Mouse (Mus musculus): ENCODE results near the gene Krtap28-13. TPM values are rescaled to one million over a fixed set of nuclear protein-coding genes. Genes with fewer than 3 reads are reported as not detected.

Gene Krtap28-13
- not detected for total RNA-seq (2021)
- long read RNA-seq, experiment 1: 0 reads
- long read RNA-seq, experiment 2: 0 reads

- no peak for TF ChIP-seq CTCF (IDR thresholded peaks at IDR 0.05)
- intact Hi-C loops (cut with DNase I): loop anchor here (5.0 to 10.0 kb wide), 2 partner anchors 344 to 657 kb away; partner anchors contain the start of gene Sphkap
- no peak within 1 kb of the TSS for H3K4me3 ChIP-seq
- DNase-seq (ENCODE audit: extremely low spot score in 1 of 2, low spot score in 2 of 2): no peak
- H3K27ac ChIP-seq: no peak within 1 kb of the TSS
Measured at GRCm38 (mm10) chr1:83060643-83061042, at the start of gene Krtap28-13. Gene Krtap28-13, plus strand, starts transcription at chr1:83060930.

- no peak overlapping the region for H3K27ac ChIP-seq
- H3K4me3 ChIP-seq: no peak overlapping the region
- intact Hi-C loops (cut with DNase I): no loop called here
- TF ChIP-seq CTCF (IDR thresholded peaks at IDR 0.05): no peak
- no peak for DNase-seq (ENCODE audit: extremely low spot score in 1 of 2, low spot score in 2 of 2)
Measured at GRCm38 (mm10) chr1:83014477-83014876, 46.3 kb upstream of the Krtap28-13 start.

DNA sequence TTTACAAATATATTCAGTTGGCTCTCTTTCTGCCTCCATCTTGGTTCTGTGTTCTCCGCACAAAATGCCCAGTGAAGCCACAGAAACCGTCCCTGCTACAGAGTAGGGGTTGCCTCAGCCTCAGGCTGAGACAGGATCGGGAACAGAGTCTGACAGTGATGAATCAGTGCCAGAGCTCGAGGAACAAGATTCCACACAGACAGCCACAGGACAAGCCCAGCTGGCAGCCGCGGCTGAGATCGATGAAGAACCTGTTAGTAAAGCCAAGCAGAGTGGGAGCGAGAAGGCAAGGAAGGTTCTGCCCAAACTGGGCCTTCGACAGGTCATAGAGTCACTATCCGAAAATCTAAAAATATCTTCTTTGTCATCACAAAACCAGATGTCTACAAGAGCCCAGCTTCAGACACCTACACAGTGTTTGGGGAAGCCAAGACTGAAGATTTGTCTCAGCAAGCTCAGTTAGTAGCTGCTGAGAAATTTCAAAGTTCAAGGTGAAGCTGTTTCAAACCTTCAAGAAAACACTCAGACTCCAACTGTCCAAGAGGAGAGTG, 45.3 kb upstream of the Krtap28-13 start:
- no peak for DNase-seq (ENCODE audit: extremely low spot score in 1 of 2, low spot score in 2 of 2)
- intact Hi-C loops (cut with DNase I): no loop called here
- TF ChIP-seq CTCF (IDR thresholded peaks at IDR 0.05): no peak
- Histone ChIP-seq H3K27ac (no peak overlapping the region), H3K4me3 (no peak overlapping the region)

- no peak for TF ChIP-seq CTCF (IDR thresholded peaks at IDR 0.05)
- intact Hi-C loops (cut with DNase I): no loop called here
- Histone ChIP-seq H3K4me3 (no peak overlapping the region), H3K27ac (no peak overlapping the region)
- no peak for DNase-seq (ENCODE audit: extremely low spot score in 1 of 2, low spot score in 2 of 2)
Measured at GRCm38 (mm10) chr1:83016556-83016955, 44.2 kb upstream of the Krtap28-13 start.

- no peak for TF ChIP-seq CTCF (IDR thresholded peaks at IDR 0.05)
- intact Hi-C loops (cut with DNase I): no loop called here
- DNase-seq (ENCODE audit: extremely low spot score in 1 of 2, low spot score in 2 of 2): no peak
- no peak overlapping the region for H3K27ac ChIP-seq
- H3K4me3 ChIP-seq: no peak overlapping the region
Measured at GRCm38 (mm10) chr1:83031950-83032349, 28.8 kb upstream of the Krtap28-13 start.

- intact Hi-C loops (cut with DNase I): no loop called here
- DNase-seq (ENCODE audit: extremely low spot score in 1 of 2, low spot score in 2 of 2): no peak
- H3K27ac ChIP-seq: no peak overlapping the region
- TF ChIP-seq CTCF (IDR thresholded peaks at IDR 0.05): no peak
- H3K4me3 ChIP-seq: no peak overlapping the region
Measured at GRCm38 (mm10) chr1:83032508-83032907, 28.2 kb upstream of the Krtap28-13 start.

DNA sequence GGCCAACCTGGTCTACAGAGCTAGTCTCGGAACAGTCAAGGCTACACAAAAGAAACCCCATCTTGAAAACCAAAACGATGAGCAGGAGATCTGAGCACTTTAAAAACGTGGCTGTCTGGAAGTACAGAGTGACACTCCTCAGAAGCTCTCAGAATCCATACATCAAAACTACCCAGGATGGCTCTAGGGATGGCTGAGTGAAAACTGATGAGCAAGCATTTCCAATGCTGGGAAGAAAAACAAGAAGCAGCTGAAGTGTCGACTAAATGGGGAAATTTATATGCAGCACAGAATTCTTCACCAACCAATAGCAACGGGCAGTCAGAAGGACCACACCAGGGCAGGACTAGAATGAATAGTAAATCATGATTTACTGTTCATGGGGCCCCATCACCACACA, 26.2 kb upstream of the Krtap28-13 start:
- no peak for TF ChIP-seq CTCF (IDR thresholded peaks at IDR 0.05)
- DNase-seq (ENCODE audit: extremely low spot score in 1 of 2, low spot score in 2 of 2): no peak
- Histone ChIP-seq H3K27ac (no peak overlapping the region), H3K4me3 (no peak overlapping the region)
- intact Hi-C loops (cut with DNase I): no loop called here

DNA sequence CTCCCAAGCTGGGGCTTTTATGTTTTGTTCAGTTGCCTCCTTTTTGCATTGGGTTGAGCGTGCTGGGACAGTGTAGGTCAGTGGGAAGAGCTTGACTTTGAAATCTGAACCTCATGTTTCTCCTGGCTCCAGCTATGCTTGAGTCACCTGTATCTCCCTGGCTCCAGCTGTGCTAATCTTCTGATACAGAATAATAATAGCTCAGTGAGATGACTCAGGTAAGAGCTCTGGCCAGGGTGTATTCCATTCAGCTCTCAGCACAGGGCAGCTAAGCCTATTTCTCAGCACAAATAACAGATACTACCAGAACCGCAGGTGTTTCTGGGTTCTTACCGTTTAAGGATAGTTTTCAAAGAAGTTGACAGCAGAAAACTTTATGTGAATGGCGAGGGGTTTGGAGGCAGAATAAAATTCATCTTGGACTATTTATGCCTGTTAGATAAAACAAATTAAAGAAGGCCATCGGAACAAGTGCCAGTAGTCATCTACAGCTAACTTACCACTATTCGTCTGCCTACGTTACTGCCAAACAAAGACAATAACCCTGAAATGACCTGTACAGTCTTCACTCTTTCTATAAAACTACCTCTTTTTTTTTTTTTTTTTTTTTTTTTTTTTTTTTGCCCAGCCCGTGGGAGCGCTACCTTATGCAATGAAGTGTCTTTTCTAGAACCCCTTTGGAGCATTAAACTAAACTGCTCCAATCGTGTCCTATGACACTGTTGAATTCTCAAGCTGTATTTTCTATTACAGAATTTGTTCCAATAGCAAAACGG, 23.6 kb upstream of the Krtap28-13 start:
- TF ChIP-seq CTCF (IDR thresholded peaks at IDR 0.05): no peak
- peak overlapping the region; percentile 87; the same call in 1 of the 2 replicates for H3K27ac ChIP-seq
- peak overlapping the region; percentile 46 for H3K4me3 ChIP-seq
- intact Hi-C loops (cut with DNase I): no loop called here
- no peak for DNase-seq (ENCODE audit: extremely low spot score in 1 of 2, low spot score in 2 of 2)

- Histone ChIP-seq H3K27ac (peak within 1 kb of the TSS; percentile 87), H3K4me3 (peak within 1 kb of the TSS; percentile 46)
- intact Hi-C loops (cut with DNase I): no loop called here
- DNase-seq (ENCODE audit: extremely low spot score in 1 of 2, low spot score in 2 of 2): peak; percentile 23 to 42
- no peak for TF ChIP-seq CTCF (IDR thresholded peaks at IDR 0.05)
Measured at GRCm38 (mm10) chr1:83038109-83038672, 22.5 kb upstream of the Krtap28-13 start, which contains the start of gene Slc19a3. Gene Slc19a3, minus strand, starts transcription at chr1:83038448.

DNA sequence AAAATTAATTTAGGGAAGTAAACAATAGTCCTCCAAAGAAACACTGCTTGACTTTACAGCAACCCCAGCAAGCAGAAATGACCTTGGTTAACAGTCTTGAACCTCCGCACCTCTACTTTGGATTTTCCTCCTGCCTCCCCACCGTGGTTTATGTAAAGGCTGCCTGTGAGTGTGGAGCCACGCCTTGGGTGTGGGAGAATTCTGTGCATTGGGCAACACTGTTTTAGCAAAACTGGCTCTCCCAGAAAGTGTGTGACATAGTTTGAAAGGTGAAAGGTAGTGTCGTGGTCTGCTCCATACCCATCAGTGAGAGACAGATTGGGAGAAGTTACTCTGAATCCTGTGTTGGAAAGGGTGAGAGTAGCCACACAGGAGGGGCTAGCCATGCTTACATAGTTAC, 21.6 kb upstream of the Krtap28-13 start:
- H3K27ac ChIP-seq: no peak overlapping the region; the same call in 1 of the 2 replicates
- DNase-seq (ENCODE audit: extremely low spot score in 1 of 2, low spot score in 2 of 2): no peak
- TF ChIP-seq CTCF (IDR thresholded peaks at IDR 0.05): no peak
- intact Hi-C loops (cut with DNase I): no loop called here
- no peak overlapping the region for H3K4me3 ChIP-seq

DNA sequence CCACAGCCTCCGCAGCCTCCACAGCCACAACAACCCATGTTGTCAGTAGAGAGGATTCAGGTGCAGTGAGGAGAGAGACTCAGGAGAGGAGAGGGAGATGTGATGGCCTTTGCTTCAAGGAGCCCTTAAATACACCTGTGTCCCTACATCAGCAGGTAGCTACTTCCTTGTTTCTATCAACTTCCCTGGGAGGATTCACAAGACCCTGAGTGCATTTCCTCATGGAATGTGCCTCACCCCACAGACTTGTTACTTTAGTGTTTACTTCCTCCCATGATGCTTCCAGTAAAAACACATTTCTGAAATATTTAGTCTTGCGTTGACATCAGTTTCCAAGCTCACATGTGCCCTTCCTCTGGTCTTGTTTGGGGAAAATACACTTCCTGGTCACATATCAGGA, 18.4 kb upstream of the Krtap28-13 start, which contains the start of gene Krtap28-10:
Gene Krtap28-10, minus strand, starts transcription at position 101 of the 400 bp plus-strand sequence.
- DNase-seq (ENCODE audit: extremely low spot score in 1 of 2, low spot score in 2 of 2): no peak
- intact Hi-C loops (cut with DNase I): no loop called here
- no peak for TF ChIP-seq CTCF (IDR thresholded peaks at IDR 0.05)
- H3K4me3 ChIP-seq: no peak within 1 kb of the TSS
- H3K27ac ChIP-seq: no peak within 1 kb of the TSS

GRCm38 (mm10) chr1:83044882-83045427, 15.8 kb upstream of the Krtap28-13 start, which contains the start of gene Gm47969:
Gene Gm47969, plus strand, starts transcription at chr1:83044932.
- DNase-seq (ENCODE audit: extremely low spot score in 1 of 2, low spot score in 2 of 2): no peak
- intact Hi-C loops (cut with DNase I): no loop called here
- H3K27ac ChIP-seq: no peak within 1 kb of the TSS
- TF ChIP-seq CTCF (IDR thresholded peaks at IDR 0.05): no peak
- H3K4me3 ChIP-seq: no peak within 1 kb of the TSS

Measured in left cerebral cortex, adult 2 months (tissue).